Mouse (Mus musculus) spleen, postnatal 4 days (tissue): ENCODE measurements at regions not wholly inside any gene's neighbourhood (a gene's known extent, or its start where the extent isn't known, plus 50 kb on each side); places are given as distances from the start of the nearest gene placed in this dataset.
"Not testable (repeated sequence)": the region's sequence is repeated elsewhere in the genome, so short reads cannot be mapped to it uniquely, and the experiment has no call there.

Source experiments
- DNase-seq, 2 experiments: peaks; one replicate each; pipeline ENCODE4 v3.0.0; 2022; ENCODE audit warnings: low spot score in 2 of 2

- DNase-seq = no peak
Measured at GRCm38 (mm10) chr2:78600753-78601152, 267.2 kb upstream of the Ube2e3 start.

GRCm38 (mm10) chr2:78598039-78598438 lies 269.9 kb upstream of the Ube2e3 start:
- no peak for DNase-seq

GRCm38 (mm10) chr2:78596251-78596650 lies 271.7 kb upstream of the Ube2e3 start:
- DNase-seq = no peak

DNA sequence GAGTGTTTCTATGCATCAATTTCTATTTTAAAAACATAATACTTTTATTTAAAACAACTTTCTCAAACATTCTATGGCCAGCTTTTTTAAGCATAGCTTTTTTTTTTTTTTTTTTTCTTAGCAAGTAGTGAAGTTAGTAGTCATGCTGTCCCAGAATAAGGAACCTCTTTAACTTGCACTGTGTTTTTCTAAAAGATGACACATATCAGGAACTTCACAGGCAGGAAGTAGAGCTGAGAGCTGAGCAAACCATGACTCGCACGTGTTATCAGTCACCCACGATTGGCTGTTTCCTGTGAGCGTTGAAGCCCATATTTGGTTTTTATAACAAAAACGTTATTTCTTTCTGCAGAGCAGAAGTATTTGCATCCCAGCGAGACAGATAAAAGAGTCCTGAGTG lies 287.9 kb upstream of the Ube2e3 start:
- DNase-seq = no peak

DNA sequence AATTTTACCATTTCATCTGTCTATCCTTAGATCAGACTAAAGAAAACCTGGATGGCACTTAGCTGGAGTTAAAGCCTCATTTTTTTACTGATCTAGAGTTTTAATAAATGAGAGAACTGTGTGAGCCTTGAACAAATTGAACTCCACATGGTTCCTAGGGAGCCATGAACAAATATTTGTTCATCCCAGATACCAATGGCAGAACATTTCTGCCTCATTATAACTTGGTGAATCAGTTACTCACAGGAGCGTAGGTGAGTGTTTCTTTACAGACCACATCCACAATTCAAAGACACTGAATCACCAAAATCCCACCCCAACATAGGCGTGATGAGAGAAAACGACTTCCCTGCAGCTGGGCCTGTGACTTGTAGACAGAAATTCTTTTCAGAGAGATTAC lies 295.4 kb upstream of the Ube2e3 start:
- no peak for DNase-seq

- no peak for DNase-seq
Measured at GRCm38 (mm10) chr2:78558128-78558527, 309.8 kb upstream of the Ube2e3 start.

- no peak for DNase-seq
Measured at GRCm38 (mm10) chr2:78551085-78551484, 316.8 kb upstream of the Ube2e3 start.

DNA sequence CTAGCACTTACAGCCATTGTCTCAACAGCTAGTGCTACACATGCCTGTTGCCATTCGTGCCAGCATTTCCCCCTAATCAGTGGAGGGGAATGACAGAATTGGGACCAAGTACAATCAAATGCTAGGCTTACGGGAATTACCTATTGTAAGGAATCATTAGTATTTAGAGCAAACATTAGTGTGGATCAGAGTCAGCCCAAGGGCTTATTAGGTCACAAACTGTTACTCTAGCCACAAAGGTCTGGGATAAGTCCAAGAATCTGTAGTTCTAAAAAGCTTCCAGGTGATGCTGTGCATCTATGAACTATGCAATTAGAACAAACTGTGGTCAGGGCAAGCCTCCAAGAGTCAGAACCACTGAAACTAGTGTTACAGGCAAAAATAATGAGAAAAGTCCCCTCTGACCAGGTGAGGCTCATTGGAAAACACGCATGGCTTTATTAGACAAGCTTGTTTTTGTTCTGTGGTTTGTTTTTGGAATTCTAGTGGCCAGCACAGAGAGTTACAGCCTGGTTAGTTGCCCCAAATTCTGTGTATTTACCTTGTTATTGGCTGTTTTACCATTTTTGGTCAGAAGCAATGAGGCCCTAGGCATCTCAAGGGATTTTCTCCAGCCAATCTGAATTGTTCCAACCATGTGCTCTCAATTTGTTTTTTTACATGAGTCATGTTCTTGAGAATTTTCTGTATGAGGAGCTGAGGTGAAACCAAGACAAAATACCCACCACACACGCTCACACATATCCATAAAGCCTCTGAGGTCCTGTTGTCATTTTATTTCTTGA lies 319.0 kb upstream of the Ube2e3 start:
- DNase-seq = no peak

DNA sequence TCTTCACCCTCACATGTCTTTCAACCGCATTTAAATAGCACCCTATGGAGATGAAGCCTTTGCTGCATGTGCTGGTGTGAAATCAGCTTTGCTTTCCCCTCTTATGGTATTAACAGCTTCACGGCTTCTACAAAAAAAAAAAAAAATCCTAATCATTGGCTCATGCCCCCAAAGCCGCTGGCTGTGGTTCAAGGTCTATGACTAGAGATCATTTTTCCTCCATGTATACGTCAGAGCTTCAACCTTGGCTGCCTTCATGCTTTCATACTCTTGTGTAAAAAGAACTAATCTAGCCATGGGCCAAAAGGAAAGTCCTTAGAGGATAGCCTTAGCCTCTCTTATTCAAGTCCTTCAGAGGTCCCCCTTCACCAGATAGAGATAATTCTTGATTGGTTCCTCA lies 320.6 kb upstream of the Ube2e3 start:
- no peak for DNase-seq

- no peak for DNase-seq
Measured at GRCm38 (mm10) chr2:78540422-78540821, 327.5 kb upstream of the Ube2e3 start.

DNA sequence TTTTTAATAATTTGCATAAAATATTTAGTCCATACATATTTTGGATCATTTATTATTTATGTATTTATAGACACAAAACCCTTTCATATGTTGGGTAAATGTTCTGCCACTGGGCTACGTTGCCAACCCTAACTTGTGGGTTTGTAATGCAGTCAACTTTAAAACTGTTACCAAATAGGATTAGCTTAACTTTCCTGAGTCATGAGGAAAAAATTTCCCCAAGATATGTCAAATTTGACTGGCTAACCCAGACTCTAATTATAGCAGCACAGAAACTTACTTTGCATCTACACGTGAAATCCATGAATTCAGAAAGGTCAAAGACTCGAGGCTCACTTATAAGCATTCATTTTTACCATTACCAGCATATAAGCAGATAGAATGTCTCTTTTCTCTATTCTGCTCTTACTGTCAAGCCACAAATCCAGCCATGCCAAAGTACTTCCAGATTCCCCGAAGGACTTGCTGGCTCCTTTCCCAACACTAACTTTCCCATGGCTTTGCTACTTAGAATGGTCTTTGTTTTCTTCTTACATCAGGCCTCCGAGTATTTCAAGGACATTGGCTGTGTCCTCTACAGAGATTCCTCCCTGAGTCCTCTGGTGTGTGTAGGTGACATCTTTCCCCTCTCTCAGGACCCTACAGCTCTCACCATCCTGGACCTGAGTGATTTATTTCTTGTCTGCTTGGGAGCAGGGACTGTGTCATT lies 328.2 kb upstream of the Ube2e3 start:
- no peak for DNase-seq

DNA sequence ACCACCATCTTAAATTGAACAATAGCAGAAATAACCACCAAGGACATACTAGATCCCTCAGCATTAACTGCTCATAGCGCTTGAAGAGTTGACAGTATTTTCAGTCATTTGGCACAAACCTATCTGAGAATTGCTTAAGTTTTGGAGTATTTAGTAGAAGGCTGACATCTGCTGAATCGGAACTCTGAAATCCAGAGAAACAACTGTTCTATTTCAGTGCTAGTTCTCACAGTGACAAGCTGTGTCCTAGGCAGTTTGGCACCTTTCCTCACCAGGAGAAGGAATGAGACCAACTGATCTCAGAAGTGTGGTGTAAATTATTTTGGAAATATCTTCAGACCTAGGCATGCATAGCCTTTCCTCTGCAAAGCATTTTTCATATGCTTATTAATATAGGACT lies 330.4 kb upstream of the Ube2e3 start:
- no peak for DNase-seq

- not testable (repeated sequence) for DNase-seq
Measured at GRCm38 (mm10) chr2:78533881-78534280, 334.0 kb upstream of the Ube2e3 start.

- no peak for DNase-seq
Measured at GRCm38 (mm10) chr2:78530535-78530934, 337.4 kb upstream of the Ube2e3 start.

DNA sequence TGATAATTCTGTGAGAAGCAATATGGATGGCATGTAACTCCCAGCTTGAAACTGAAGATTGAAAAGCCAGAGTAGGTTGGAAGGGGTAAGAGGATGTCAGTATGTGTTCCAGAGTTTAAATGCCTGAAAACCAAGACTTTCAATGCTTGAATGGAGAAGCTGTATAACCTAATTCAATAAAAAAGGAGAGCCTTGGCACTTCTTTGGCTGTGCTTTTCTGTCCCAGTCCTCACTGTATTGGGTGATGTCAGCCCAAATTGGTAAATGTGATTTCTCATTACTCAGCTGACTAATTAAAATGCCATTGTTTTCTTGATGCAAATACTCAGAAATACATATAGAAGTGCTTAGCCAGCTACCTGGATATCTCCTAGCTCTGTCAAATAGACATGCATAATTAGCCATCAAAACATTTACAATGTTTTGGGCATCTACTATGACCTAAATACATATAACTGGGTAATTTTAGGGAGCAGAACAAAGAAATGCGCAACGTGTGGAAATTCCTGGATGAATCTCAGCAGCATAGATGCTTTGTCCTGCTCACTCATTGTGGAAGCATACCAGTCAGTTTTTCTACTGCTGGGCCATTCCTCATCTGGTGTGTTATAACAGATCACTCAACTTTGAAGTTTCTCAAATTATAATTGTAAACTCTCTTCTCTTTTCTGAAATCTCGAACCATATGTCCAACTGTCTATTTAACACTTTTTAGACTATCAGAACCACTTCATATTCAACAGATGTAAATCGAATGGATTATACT lies 347.5 kb upstream of the Ube2e3 start:
- no peak for DNase-seq

GRCm38 (mm10) chr2:78493115-78493514 lies 374.8 kb upstream of the Ube2e3 start:
- no peak for DNase-seq

DNA sequence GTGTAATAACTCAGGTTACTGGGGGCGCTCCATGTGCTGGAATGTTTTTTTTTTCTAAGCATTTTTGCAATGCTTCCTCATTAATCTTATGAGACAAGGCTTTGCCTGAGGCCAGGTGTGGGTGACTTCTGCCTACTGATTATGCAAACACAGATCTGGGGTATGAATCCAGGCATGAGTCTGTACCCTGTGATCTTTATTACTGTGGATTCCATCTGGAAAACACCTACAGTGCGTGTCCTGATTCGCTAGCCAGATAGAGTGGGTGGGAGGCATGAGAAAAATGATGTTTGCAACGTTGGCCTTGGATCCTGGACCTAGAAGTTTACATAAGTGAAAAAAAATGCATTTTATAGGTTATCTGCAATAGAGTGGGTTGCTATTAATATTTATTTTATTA lies 387.9 kb upstream of the Ube2e3 start:
- DNase-seq = no peak

DNA sequence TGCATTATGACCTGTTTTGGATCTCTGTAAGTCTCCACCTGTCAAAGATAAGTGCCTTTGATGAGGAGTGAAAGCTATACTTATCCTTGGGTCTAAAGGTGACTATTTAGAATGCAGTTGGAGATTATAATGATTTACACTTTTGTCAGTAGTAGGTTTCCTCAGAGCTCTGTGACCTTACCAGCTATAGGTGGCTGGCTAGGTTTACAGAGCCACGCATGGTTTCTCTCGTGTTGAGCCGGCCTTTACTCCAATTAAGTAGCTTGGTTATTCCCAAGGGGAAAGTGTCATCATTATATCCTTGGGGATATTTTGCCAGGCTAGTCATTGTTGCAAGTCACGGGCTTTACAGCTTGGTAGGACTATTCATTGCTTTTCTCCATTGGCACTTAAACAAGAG lies 408.5 kb upstream of the Ube2e3 start:
- DNase-seq = no peak

DNA sequence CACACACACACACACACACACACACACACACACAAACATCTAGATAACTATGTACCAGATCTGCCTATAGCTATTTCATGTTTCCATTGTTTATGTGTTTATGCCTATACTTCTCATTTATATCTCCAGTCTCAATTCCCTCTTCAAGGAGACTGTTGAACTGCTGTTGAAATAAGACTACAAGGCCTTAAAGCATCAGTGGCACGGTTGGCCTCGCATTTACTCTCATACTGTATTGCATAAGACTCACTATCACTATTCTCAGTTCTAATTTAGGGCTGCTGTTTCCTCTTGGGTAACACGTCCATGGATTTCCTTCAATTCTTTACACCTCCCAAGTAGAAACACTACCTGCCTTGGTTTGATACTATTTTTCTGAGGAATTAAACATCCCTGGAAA lies 414.5 kb upstream of the Ube2e3 start:
- DNase-seq = no peak

- no peak for DNase-seq
Measured at GRCm38 (mm10) chr2:78436816-78437215, 431.1 kb upstream of the Ube2e3 start.

DNA sequence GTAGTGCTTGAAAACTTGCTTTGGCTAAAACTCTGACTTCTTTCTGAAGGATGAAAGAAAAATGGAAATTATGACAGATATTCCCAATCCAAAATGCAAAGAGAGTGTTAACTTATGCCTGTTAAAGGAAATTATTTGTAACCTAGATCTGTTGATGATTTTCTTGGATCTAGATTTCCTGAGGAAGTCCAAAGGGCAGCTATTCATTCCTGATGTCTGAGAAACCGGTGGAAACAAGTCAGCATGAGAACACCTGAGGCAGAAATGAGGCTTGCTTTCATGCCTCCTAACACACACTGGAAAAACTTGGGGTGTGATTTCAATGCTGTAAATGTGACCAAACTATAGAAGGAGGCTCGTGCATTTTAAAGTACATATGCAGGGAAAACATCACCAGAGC lies 432.9 kb upstream of the Ube2e3 start:
- DNase-seq = no peak

DNA sequence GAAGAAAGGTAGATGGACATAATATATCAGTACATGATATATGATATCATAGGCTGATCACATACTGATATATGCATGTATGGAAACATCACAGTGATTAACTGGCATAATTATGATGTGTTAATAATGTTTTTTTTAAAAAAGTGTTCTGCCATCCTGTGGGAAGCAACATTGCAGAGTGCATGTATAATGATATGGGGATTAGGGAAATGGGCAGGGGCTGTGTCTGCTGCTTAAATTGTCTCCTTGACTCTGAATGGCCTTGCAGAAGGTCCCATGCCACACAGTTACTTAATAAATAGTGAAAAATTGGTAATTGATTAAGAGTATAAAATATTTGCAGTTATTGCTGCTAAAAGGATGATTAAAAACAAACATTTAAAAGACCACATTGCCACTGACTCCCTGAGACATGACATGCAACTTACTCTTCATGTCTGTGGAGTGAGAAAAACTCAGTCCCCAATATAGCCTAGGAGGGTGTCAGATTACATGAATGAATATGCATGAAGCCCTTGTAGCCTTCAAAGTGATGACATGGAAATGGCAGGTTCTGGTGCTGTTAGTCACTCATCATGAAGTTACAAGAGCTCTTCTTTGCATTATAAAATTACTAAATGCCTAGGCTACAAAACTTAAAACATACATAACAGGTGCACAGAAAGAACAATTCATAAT lies 440.1 kb upstream of the Ube2e3 start:
- no peak for DNase-seq
